Comparison of ENCODE assay signal across 8 mouse cellular contexts in the genomic region with DNA sequence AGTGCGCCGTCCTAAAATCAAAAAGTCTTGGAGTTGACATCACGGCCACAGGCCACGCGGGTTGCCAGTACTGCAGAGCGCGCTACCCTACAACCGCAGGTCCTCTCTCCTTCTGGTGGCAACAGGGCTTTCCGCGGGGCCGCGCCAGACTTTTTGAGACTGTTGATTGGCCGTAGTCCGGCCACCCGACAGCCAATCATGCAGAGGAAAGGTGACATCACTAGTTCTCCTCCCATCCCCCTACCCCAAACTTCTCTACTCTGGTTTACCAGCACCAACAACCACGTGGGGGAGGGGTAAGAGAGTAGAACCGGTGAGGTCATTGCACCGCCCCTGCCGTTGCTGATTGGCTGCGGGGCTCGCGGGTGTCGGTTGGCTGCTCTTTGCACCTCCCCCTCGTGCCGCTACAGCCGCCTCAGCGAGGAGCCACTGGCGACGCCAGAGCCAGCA. TPM values are rescaled to one million over a fixed set of nuclear protein-coding genes. Genes with fewer than 3 reads are reported as not detected.
DNase-seq lines count a peak whose midpoint lies in the region; TF ChIP-seq lines count a peak whose summit lies in the region.

A gene (plus strand): TSS at position 404 of the 450 bp plus-strand sequence.

- DNase-seq in adrenal gland, adult 2 months = peak; percentile 100
- peak; percentile 100 for DNase-seq in embryo, embryonic 10.5 days (ENCODE audit: low spot score)
- peak; percentile 93 for DNase-seq in gastrocnemius, postnatal 10 days
- DNase-seq in hindlimb bud, embryonic 11.5 days (ENCODE audit: extremely low spot score, low read depth, low spot score) = peak; percentile 99
- DNase-seq in left cerebral cortex, adult 2 months (ENCODE audit: extremely low spot score in 1 of 2, low spot score in 2 of 2) = peak; percentile 97 to 98
- peak; percentile 96 for DNase-seq in right cerebral cortex, postnatal 14 days
- DNase-seq in urinary bladder, postnatal 4 days (ENCODE audit: low spot score in 2 of 2) = peak; percentile 98

- 2% methylated on average over 29 of the region's 29 CpGs for WGBS in macrophage (ENCODE audit: missing documents)

- intact Hi-C loops in left cerebral cortex, adult 2 months (cut with DNase I) = loop anchor here (1.0 kb wide), 1 partner anchor 15 kb away; no protein-coding TSS in a partner anchor

- no peaks in the 10 kb centered on the region for H3K36me3 ChIP-seq in macrophage (ENCODE audit: inconsistent target)

- peak within 1 kb of the TSS; percentile 61 for H3K4me3 ChIP-seq in left cerebral cortex, adult 2 months
- H3K4me3 ChIP-seq in macrophage (ENCODE audit: inconsistent target) = peak within 1 kb of the TSS; percentile 77

- H3K79me2 ChIP-seq in macrophage (ENCODE audit: inconsistent target) = peaks cover 35% of the 10 kb centered on the region

- H3K27ac ChIP-seq in left cerebral cortex, adult 2 months = peak within 1 kb of the TSS; percentile 98
- peak within 1 kb of the TSS; percentile 92 for H3K27ac ChIP-seq in macrophage

- TF ChIP-seq CTCF in left cerebral cortex, adult 2 months (IDR thresholded peaks at IDR 0.05) = no peak; the same call in 1 of the 2 replicates

RNA-seq across cellular contexts. Expression of the gene that starts here (rescaled TPM):
- 100 to 1,000 TPM; 102 to 108 TPM for total RNA-seq in adrenal gland, adult 2 months (2021)
- 111 and 123 TPM in 2 replicates for polyA plus RNA-seq in adrenal gland, adult 2 months (2012; rRNA removed)
- 10 to 100 TPM; 65.7 to 73.4 TPM for total RNA-seq in gastrocnemius, postnatal 10 days (2021)
- total RNA-seq in left cerebral cortex, adult 2 months (2021) = 100 to 1,000 TPM; 215 to 228 TPM
- 100 to 1,000 TPM in 24 of 26 experiments, 10 to 100 TPM in 2; 63.5 to 495 (median 311) TPM for total RNA-seq in macrophage (2018; cell fraction: chromatin; rRNA removed)
- total RNA-seq in macrophage (2018; cell fraction: cytosol; rRNA removed) = 100 to 1,000 TPM; 146 to 312 (median 230) TPM
- 100 to 1,000 TPM; 124 to 500 (median 278) TPM for total RNA-seq in macrophage (2018; cell fraction: nucleus; rRNA removed)
- 88.9 to 139 TPM (median 118 TPM) in 3 replicates for polyA plus RNA-seq in macrophage (2018)

Comparison
In these comparisons a context has a peak if more than half of its experiments do, and no peak if none do; other contexts are left out.
1. Peak in every context shown above with its lines: DNase-seq, H3K4me3 ChIP-seq and H3K27ac ChIP-seq.